Mouse (Mus musculus) neural tube, embryonic 15.5 days (tissue): Measurements from ENCODE around the gene Rnaseh2a. TPM values are rescaled to one million over a fixed set of nuclear protein-coding genes. Genes with fewer than 3 reads are reported as not detected.

Experiments
- ATAC-seq: fragments of 200-750 bp; cut with Nextera tagmentation; 2 replicates; pipeline ENCODE4 v1.8.0; 2017; ENCODE audit warnings: mild to moderate bottlenecking, moderate TSS enrichment, moderate library complexity; ENCODE audit not compliant: low FRiP score
- H3K27ac ChIP-seq: fragments of 300-500 bp; sonication (generic); replicated peaks from 2 replicates; pipeline ENCODE4 v1.5.1; 2015; ENCODE audit warnings: mild to moderate bottlenecking, inconsistent platforms
- H3K27me3 ChIP-seq: fragments of 300-500 bp; sonication (generic); replicated peaks from 2 replicates; pipeline ENCODE4 v1.6.1; 2015; ENCODE audit warnings: inconsistent platforms
- H3K36me3 ChIP-seq: fragments of 300-500 bp; sonication (generic); 2 replicates; pipeline ENCODE4 v1.6.1; 2015; ENCODE audit warnings: inconsistent platforms
- H3K4me1 ChIP-seq: fragments of 300-500 bp; sonication (generic); 2 replicates; pipeline ENCODE4 v1.6.1; 2015; ENCODE audit warnings: inconsistent platforms
- H3K4me2 ChIP-seq: fragments of 300-500 bp; sonication (generic); 2 replicates; pipeline ENCODE4 v1.6.1; 2015; ENCODE audit warnings: inconsistent platforms, mild to moderate bottlenecking, moderate library complexity
- H3K4me3 ChIP-seq: fragments of 300-500 bp; sonication (generic); replicated peaks from 2 replicates; pipeline ENCODE4 v1.5.1; 2015; ENCODE audit warnings: mild to moderate bottlenecking, inconsistent platforms
- H3K9ac ChIP-seq: fragments of 300-500 bp; sonication (generic); replicated peaks from 2 replicates; pipeline ENCODE4 v1.6.1; 2015; ENCODE audit warnings: mild to moderate bottlenecking, inconsistent platforms
- H3K9me3 ChIP-seq: fragments of 300-500 bp; sonication (generic); replicated peaks from 2 replicates; pipeline ENCODE4 v1.6.1; 2016; ENCODE audit warnings: inconsistent platforms
- WGBS: fragments of 180-500 bp; shearing (Covaris S2); methylation state at CpG from one replicate; pipeline ENCODE4 v1.1.7; 2015; ENCODE audit warnings: mixed read lengths; 5-methylcytosine and 5-hydroxymethylcytosine counted together
- polyA plus RNA-seq: library from polyadenylated mRNA; unstranded; fragments of >200 nt; fragmentation: Nextera tagmentation; extraction: Ambion mirVana; gene quantifications from 2 replicates; pipeline ENCODE4 v1.2.1, GENCODE M21; 2015

The Rnaseh2a gene
- polyA plus RNA-seq, 1 experiment from 2014 or later, result 55.0 TPM

- Histone ChIP-seq H3K27me3 (peaks cover 24% of the 10 kb centered on the region), H3K27ac (peak overlapping the region; percentile 89), H3K9me3 (no peaks in the 10 kb centered on the region), H3K4me1 (peaks cover 35% of the 10 kb centered on the region), H3K4me2 (peak overlapping the region; percentile 93), H3K36me3 (peaks cover 9% of the 10 kb centered on the region), H3K9ac (peak overlapping the region; percentile 80), H3K4me3 (peak overlapping the region; percentile 72)
- under 1% methylated on average over 15 of the region's 15 CpGs for WGBS
- ATAC-seq, result peak; percentile 63
These were observed 21.3 kb upstream of the Rnaseh2a start for GRCm38 (mm10) chr8:84990836-84991235.

- peak within 1 kb of the TSS; percentile 93 for H3K4me2 ChIP-seq
- H3K27ac ChIP-seq, result peak within 1 kb of the TSS; percentile 89
- peaks cover 24% of the 10 kb centered on the region for H3K27me3 ChIP-seq
- H3K9ac ChIP-seq, result peak within 1 kb of the TSS; percentile 80
- peaks cover 9% of the 10 kb centered on the region for H3K36me3 ChIP-seq
- H3K4me1 ChIP-seq, result peaks cover 36% of the 10 kb centered on the region
- H3K9me3 ChIP-seq, result no peaks in the 10 kb centered on the region
- H3K4me3 ChIP-seq, result peak within 1 kb of the TSS; percentile 72
- WGBS, result under 1% methylated on average over 28 of the region's 28 CpGs
- ATAC-seq, result peak; percentile 86
These were observed 20.8 kb upstream of the Rnaseh2a start, which contains the start of gene Hook2 for GRCm38 (mm10) chr8:84990349-84990748. Hook2 (plus strand) TSS chr8:84990603.

GRCm38 (mm10) chr8:84989810-84990209 is 20.2 kb upstream of the Rnaseh2a start:
- H3K27ac ChIP-seq, result peak overlapping the region; percentile 89
- H3K4me3 ChIP-seq, result peak overlapping the region; percentile 72
- peaks cover 20% of the 10 kb centered on the region for H3K27me3 ChIP-seq
- no peaks in the 10 kb centered on the region for H3K9me3 ChIP-seq
- under 1% methylated on average over 15 of the region's 15 CpGs for WGBS
- H3K36me3 ChIP-seq, result peaks cover 4% of the 10 kb centered on the region; the same call in 1 of the 2 replicates
- H3K4me1 ChIP-seq, result peaks cover 41% of the 10 kb centered on the region
- peak overlapping the region; percentile 93 for H3K4me2 ChIP-seq
- ATAC-seq, result peak; percentile 48
- peak overlapping the region; percentile 59 for H3K9ac ChIP-seq

GRCm38 (mm10) chr8:84989311-84989731 is 19.8 kb upstream of the Rnaseh2a start:
- Histone ChIP-seq H3K36me3 (no peaks in the 10 kb centered on the region), H3K4me2 (peak overlapping the region; percentile 93), H3K27ac (0 out of 2 replicates have a peak overlapping the region, but pooled peaks have one; percentile 6), H3K4me3 (peak overlapping the region; percentile 72; the same call in 1 of the 2 replicates), H3K4me1 (peaks cover 46% of the 10 kb centered on the region), H3K9me3 (no peaks in the 10 kb centered on the region), H3K27me3 (peaks cover 17% of the 10 kb centered on the region; the same call in 1 of the 2 replicates), H3K9ac (no peak overlapping the region)
- no peak for ATAC-seq
- WGBS, result 8% methylated on average over 15 of the region's 15 CpGs

GRCm38 (mm10) chr8:84987903-84988302 is 18.3 kb upstream of the Rnaseh2a start:
- ATAC-seq, result no peak
- Histone ChIP-seq H3K4me1 (peaks cover 49% of the 10 kb centered on the region), H3K4me3 (no peak overlapping the region), H3K9me3 (no peaks in the 10 kb centered on the region), H3K9ac (no peak overlapping the region), H3K4me2 (no peak overlapping the region), H3K36me3 (no peaks in the 10 kb centered on the region), H3K27me3 (peaks cover 22% of the 10 kb centered on the region; the same call in 1 of the 2 replicates), H3K27ac (no peak overlapping the region)
- WGBS, result 63% methylated on average over 2 of the region's 2 CpGs

- Histone ChIP-seq H3K36me3 (no peaks in the 10 kb centered on the region), H3K9me3 (no peaks in the 10 kb centered on the region), H3K9ac (no peak overlapping the region), H3K4me2 (no peak overlapping the region), H3K4me3 (no peak overlapping the region), H3K4me1 (peaks cover 49% of the 10 kb centered on the region), H3K27me3 (peaks cover 22% of the 10 kb centered on the region; the same call in 1 of the 2 replicates), H3K27ac (no peak overlapping the region)
- WGBS, result 85% methylated on average over 5 of the region's 5 CpGs
- no peak for ATAC-seq
These were observed 17.8 kb upstream of the Rnaseh2a start for GRCm38 (mm10) chr8:84987388-84987787.

- peak overlapping the region; percentile 100 for H3K4me2 ChIP-seq
- H3K9me3 ChIP-seq, result no peaks in the 10 kb centered on the region
- peaks cover 22% of the 10 kb centered on the region; the same call in 1 of the 2 replicates for H3K27me3 ChIP-seq
- ATAC-seq, result peak; percentile 4; the same call in 1 of the 2 replicates
- 26% methylated on average over 8 of the region's 8 CpGs for WGBS
- peaks cover 49% of the 10 kb centered on the region for H3K4me1 ChIP-seq
- peak overlapping the region; percentile 90 for H3K27ac ChIP-seq
- peak overlapping the region; percentile 54 for H3K4me3 ChIP-seq
- H3K36me3 ChIP-seq, result no peaks in the 10 kb centered on the region
- peak overlapping the region; percentile 61 for H3K9ac ChIP-seq
These were observed 16.9 kb upstream of the Rnaseh2a start for GRCm38 (mm10) chr8:84986379-84986945.

GRCm38 (mm10) chr8:84985684-84986378 is 16.3 kb upstream of the Rnaseh2a start:
- Histone ChIP-seq H3K4me3 (peak overlapping the region; percentile 54), H3K9ac (peak overlapping the region; percentile 61), H3K9me3 (no peaks in the 10 kb centered on the region), H3K36me3 (no peaks in the 10 kb centered on the region), H3K4me1 (peaks cover 47% of the 10 kb centered on the region), H3K27ac (peak overlapping the region; percentile 90), H3K27me3 (peaks cover 22% of the 10 kb centered on the region), H3K4me2 (peak overlapping the region; percentile 100)
- WGBS, result under 1% methylated on average over 52 of the region's 53 CpGs
- ATAC-seq, result peak; percentile 57

GRCm38 (mm10) chr8:84985049-84985683 is 15.6 kb upstream of the Rnaseh2a start:
- Histone ChIP-seq H3K27me3 (peaks cover 22% of the 10 kb centered on the region), H3K4me1 (peaks cover 49% of the 10 kb centered on the region), H3K36me3 (no peaks in the 10 kb centered on the region), H3K9ac (peak overlapping the region; percentile 61), H3K9me3 (no peaks in the 10 kb centered on the region), H3K27ac (peak overlapping the region; percentile 90), H3K4me3 (peak overlapping the region; percentile 54), H3K4me2 (peak overlapping the region; percentile 100)
- ATAC-seq, result no peak; the same call in 1 of the 2 replicates
- 1% methylated on average over 23 of the region's 23 CpGs for WGBS

- Histone ChIP-seq H3K4me1 (peaks cover 50% of the 10 kb centered on the region), H3K9me3 (no peaks in the 10 kb centered on the region), H3K4me2 (peak overlapping the region; percentile 100), H3K4me3 (peak overlapping the region; percentile 54), H3K36me3 (no peaks in the 10 kb centered on the region), H3K27ac (peak overlapping the region; percentile 90), H3K9ac (peak overlapping the region; percentile 61), H3K27me3 (peaks cover 22% of the 10 kb centered on the region)
- ATAC-seq, result no peak
- WGBS, result 16% methylated on average over 16 of the region's 16 CpGs
These were observed 14.9 kb upstream of the Rnaseh2a start for GRCm38 (mm10) chr8:84984294-84985048.

GRCm38 (mm10) chr8:84982499-84983011 is 13.0 kb upstream of the Rnaseh2a start:
- Histone ChIP-seq H3K27me3 (peaks cover 11% of the 10 kb centered on the region), H3K27ac (no peak overlapping the region), H3K36me3 (no peaks in the 10 kb centered on the region), H3K9ac (no peak overlapping the region), H3K4me1 (peaks cover 64% of the 10 kb centered on the region), H3K4me3 (no peak overlapping the region), H3K9me3 (no peaks in the 10 kb centered on the region), H3K4me2 (no peak overlapping the region)
- ATAC-seq, result no peak
- WGBS, result 72% methylated on average over 3 of the region's 3 CpGs
